Mouse (Mus musculus) embryonic facial prominence, embryonic 13.5 days (tissue): ENCODE data around the gene Eml6. TPM values are rescaled to one million over a fixed set of nuclear protein-coding genes. Genes with fewer than 3 reads are reported as not detected.
"Not testable (repeated sequence)": the region's sequence is repeated elsewhere in the genome, so short reads cannot be mapped to it uniquely, and the experiment has no call there.

Experiments
- ATAC-seq: fragments of 200-750 bp; cut with Nextera tagmentation; 2 replicates; pipeline ENCODE4 v1.8.0; 2017; ENCODE audit warnings: low read depth; ENCODE audit not compliant: insufficient number of reproducible peaks, insufficient read depth, low FRiP score, low TSS enrichment
- H3K27ac ChIP-seq: fragments of 300-500 bp; sonication (generic); 2 replicates; pipeline ENCODE4 v1.5.1; 2015; ENCODE audit warnings: moderate library complexity, mild to moderate bottlenecking, inconsistent platforms
- H3K27me3 ChIP-seq: fragments of 300-500 bp; sonication (generic); 2 replicates; pipeline ENCODE4 v1.6.1; 2015; ENCODE audit warnings: mild to moderate bottlenecking, inconsistent platforms
- H3K36me3 ChIP-seq: fragments of 300-500 bp; sonication (generic); 2 replicates; pipeline ENCODE4 v1.6.1; 2015; ENCODE audit warnings: mild to moderate bottlenecking, inconsistent platforms
- H3K4me1 ChIP-seq: fragments of 300-500 bp; sonication (generic); 2 replicates; pipeline ENCODE4 v1.6.1; 2015; ENCODE audit warnings: inconsistent platforms
- H3K4me2 ChIP-seq: fragments of 300-500 bp; sonication (generic); 2 replicates; pipeline ENCODE4 v1.6.1; 2015; ENCODE audit warnings: moderate library complexity, mild to moderate bottlenecking, inconsistent platforms
- H3K4me3 ChIP-seq: fragments of 300-500 bp; sonication (generic); 2 replicates; pipeline ENCODE4 v1.5.1; 2015; ENCODE audit warnings: mild to moderate bottlenecking, inconsistent platforms
- H3K9ac ChIP-seq: fragments of 300-500 bp; sonication (generic); 2 replicates; pipeline ENCODE4 v1.6.1; 2015; ENCODE audit warnings: mild to moderate bottlenecking, inconsistent platforms
- H3K9me3 ChIP-seq: fragments of 300-500 bp; sonication (generic); 2 replicates; pipeline ENCODE4 v1.6.1; 2016; ENCODE audit warnings: inconsistent platforms
- WGBS: fragments of 180-500 bp; shearing (Covaris S2); methylation state at CpG from one replicate; pipeline ENCODE4 v1.1.7; 2015; ENCODE audit warnings: mixed read lengths; 5-methylcytosine and 5-hydroxymethylcytosine counted together
- polyA plus RNA-seq: library from polyadenylated mRNA; unstranded; fragments of >200 nt; fragmentation: Nextera tagmentation; extraction: Ambion mirVana; gene quantifications from 2 replicates; pipeline ENCODE4 v1.2.1, GENCODE M21; 2015

Gene Eml6
- polyA plus RNA-seq, 1 experiment from 2014 or later = 0.81 TPM

DNA sequence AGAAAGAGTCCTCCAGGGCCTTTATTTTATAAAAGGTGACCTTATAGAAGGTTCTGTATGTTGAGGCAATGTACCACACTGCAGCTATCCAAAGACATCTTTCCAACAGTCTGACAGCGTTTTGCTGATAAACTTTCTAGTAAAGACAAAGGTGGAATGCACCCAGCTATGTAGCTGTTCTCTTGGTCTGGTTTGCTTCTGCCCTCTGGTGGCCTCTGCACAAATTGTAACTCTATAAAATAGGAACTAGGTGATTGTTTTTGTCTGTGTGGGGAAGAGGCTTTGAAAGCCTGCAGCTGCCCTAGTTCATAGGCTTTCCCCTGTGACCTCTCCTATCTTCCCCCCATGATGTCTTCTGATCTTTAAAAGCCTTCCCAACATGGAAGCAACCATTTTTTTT is 140.7 kb downstream of the Eml6 start:
- no peaks in the 10 kb centered on the region for H3K9me3 ChIP-seq
- no peak overlapping the region for H3K4me3 ChIP-seq
- 6% methylated on average over 1 of the region's 1 CpGs for WGBS
- no peak for ATAC-seq
- no peak overlapping the region for H3K4me2 ChIP-seq
- no peak overlapping the region for H3K9ac ChIP-seq
- H3K36me3 ChIP-seq = no peaks in the 10 kb centered on the region
- H3K27me3 ChIP-seq = no peaks in the 10 kb centered on the region
- H3K4me1 ChIP-seq = no peaks in the 10 kb centered on the region
- H3K27ac ChIP-seq = no peak overlapping the region

DNA sequence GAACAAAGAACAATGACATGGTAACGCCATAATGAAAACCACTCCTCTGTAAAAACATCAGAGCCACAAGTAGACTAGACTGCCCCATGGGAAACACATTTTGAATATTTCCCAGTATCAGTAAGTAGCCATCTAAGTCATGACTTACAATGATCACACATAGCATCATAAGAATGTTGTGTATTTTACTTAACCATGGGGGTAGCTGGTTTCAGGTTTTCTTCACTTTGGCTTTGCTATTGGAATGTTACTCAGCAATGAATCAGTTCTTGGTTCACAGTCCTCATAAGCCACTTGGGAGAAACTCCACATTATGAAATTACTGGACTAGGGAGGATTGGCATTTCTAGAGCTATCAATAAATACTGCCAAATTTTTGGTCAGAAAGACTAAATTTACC is 141.5 kb downstream of the Eml6 start:
- Histone ChIP-seq H3K4me2 (no peak overlapping the region), H3K27me3 (no peaks in the 10 kb centered on the region), H3K27ac (no peak overlapping the region), H3K9me3 (no peaks in the 10 kb centered on the region), H3K4me3 (no peak overlapping the region), H3K9ac (no peak overlapping the region), H3K36me3 (no peaks in the 10 kb centered on the region), H3K4me1 (no peaks in the 10 kb centered on the region)
- WGBS = 44% methylated on average over 1 of the region's 1 CpGs
- no peak for ATAC-seq

DNA sequence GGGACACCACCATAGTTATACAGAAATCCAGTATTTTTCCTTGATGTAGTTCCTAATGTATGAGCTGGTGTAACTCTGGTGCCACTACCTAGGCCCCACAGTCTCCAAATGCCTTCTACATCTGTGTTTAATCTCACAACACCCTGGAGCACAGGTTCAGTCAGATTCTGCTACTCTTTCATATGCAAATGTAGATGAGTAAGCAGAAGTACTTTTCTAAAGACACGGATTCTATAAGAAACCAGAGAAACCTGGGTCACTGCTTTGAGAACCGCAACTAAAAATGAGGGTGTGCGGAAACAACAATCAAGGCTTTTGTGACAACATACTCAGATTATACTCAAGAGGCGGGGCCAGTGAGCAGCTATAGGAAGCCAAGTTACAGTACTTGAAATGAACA is 142.8 kb downstream of the Eml6 start:
- Histone ChIP-seq H3K9me3 (no peaks in the 10 kb centered on the region), H3K4me3 (no peak overlapping the region), H3K4me2 (no peak overlapping the region), H3K4me1 (no peaks in the 10 kb centered on the region), H3K27ac (no peak overlapping the region), H3K27me3 (no peaks in the 10 kb centered on the region), H3K9ac (no peak overlapping the region), H3K36me3 (no peaks in the 10 kb centered on the region)
- WGBS = 53% methylated on average over 4 of the region's 4 CpGs
- ATAC-seq = no peak

DNA sequence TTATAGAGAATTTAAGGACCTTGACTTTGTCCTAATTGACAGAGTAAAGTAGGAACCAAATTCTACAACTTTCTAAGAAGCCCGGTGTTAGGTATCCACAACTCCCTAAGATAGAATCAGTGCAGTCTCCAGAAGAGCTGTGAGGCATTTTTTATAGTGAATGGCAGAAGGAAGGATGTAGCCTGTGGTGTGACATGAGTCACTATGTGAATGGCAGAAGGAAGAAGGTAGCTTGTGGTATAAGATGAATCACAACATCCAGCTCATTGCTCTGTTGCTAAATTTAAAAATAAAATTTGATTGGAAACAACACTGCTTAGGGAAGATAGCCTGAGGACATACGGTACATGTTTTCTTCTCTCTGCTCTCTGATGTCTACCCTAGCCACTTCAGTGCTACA is 146.2 kb downstream of the Eml6 start:
- no peak for ATAC-seq
- no peaks in the 10 kb centered on the region for H3K9me3 ChIP-seq
- H3K36me3 ChIP-seq = no peaks in the 10 kb centered on the region
- no peaks in the 10 kb centered on the region for H3K4me1 ChIP-seq
- no peak overlapping the region for H3K27ac ChIP-seq
- H3K27me3 ChIP-seq = no peaks in the 10 kb centered on the region
- no peak overlapping the region for H3K4me2 ChIP-seq
- WGBS = 73% methylated on average over 2 of the region's 2 CpGs
- no peak overlapping the region for H3K9ac ChIP-seq
- no peak overlapping the region for H3K4me3 ChIP-seq

DNA sequence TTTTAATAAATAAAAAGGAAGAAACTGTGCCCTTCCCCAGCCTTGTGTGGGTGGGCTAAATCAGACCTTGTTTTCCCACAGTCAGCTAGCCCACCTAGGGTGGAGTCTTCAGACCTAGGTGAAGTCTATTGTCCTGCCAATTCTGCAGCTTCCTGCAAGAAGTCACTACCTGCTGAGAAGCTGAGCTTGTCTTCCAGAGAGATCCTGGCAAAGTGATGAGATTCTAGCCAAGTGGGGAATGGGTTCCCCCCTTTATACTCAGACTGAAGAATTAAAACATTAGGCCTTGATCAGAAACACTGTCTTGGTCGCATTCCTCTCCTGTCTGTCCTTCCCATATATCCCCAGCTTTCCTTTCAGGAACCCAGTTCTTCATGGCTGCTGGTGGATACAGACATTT is 147.9 kb downstream of the Eml6 start:
- ATAC-seq = no peak
- Histone ChIP-seq H3K27me3 (no peaks in the 10 kb centered on the region), H3K4me1 (no peaks in the 10 kb centered on the region), H3K4me3 (no peak overlapping the region), H3K4me2 (no peak overlapping the region), H3K27ac (no peak overlapping the region), H3K9ac (no peak overlapping the region), H3K36me3 (no peaks in the 10 kb centered on the region), H3K9me3 (no peaks in the 10 kb centered on the region)
- 97% methylated on average over 1 of the region's 1 CpGs for WGBS

DNA sequence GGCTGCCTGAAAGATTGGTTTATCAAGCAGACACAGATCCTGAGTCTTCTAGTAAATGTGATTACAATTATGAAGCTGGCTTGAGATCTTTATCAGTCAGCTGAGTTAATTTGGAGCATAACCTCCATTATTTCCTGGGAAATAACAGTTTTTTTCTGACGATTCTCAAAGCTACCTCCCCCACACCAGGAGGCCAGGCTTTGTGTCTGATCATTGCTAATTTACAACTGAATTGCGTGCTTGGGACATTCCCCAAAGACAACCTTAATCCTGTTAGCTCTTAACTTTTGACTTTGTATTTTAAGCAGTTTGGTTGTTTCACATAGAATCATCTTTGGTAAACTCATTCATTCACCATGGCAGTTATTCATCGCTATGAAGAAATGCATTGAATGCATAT is 148.6 kb downstream of the Eml6 start:
- 45% methylated on average over 3 of the region's 3 CpGs for WGBS
- ATAC-seq = no peak
- H3K9ac ChIP-seq = no peak overlapping the region

DNA sequence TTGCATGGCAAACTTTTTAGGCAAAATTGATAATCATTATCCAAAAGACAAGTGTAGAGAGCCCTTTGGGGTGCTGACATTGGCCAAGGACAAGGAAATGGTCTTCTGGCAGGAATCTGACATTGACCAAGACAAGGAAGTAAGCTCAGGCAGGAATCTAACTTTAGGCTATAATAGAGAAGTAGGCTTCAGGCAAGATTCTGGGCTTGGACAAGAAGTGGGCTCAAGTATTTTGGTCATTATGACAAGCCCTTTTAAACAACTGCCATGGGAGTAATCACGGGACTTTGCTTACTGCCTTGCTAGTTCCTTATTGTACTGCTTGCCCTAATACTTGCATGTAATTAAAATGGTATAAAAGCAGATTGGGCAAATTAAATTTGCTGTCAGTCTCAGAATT is 151.1 kb downstream of the Eml6 start:
- not testable (repeated sequence) for H3K4me3 ChIP-seq, ATAC-seq, H3K36me3 ChIP-seq, H3K9ac ChIP-seq, H3K27me3 ChIP-seq, H3K4me1 ChIP-seq, H3K4me2 ChIP-seq, H3K9me3 ChIP-seq, H3K27ac ChIP-seq
- 94% methylated on average over 1 of the region's 1 CpGs for WGBS

More for the DNA sequence above, 148.6 kb downstream of the Eml6 start:
- Histone ChIP-seq H3K36me3 (no peaks in the 10 kb centered on the region), H3K4me2 (no peak overlapping the region), H3K9me3 (no peaks in the 10 kb centered on the region), H3K27ac (no peak overlapping the region), H3K4me1 (no peaks in the 10 kb centered on the region), H3K4me3 (no peak overlapping the region), H3K27me3 (no peaks in the 10 kb centered on the region)

DNA sequence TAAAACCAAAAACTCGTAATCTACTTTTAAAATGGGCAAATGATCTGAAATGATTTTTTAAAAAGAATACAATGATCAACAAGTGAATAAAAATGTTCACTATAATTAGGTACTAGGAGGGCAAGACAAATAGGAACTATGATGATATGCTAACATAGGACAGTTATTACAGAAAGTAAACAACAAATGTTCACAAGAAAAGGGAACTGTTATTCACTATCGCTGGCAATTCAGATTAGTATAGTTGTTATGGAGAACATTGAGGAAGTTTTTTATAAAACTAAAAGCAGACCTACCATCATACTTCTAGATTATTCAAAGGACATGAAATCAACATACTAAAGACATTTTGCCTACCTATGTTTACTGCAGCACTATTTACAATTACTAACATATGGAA is 155.7 kb downstream of the Eml6 start:
- 0 out of 2 replicates have a peak, but pooled peaks cover 6% of the 10 kb centered on the region for H3K9me3 ChIP-seq
- H3K9ac ChIP-seq = no peak overlapping the region
- no peaks in the 10 kb centered on the region for H3K27me3 ChIP-seq
- no peak overlapping the region for H3K27ac ChIP-seq
- no peak overlapping the region for H3K4me3 ChIP-seq
- no peaks in the 10 kb centered on the region for H3K4me1 ChIP-seq
- WGBS = 84% methylated on average over 2 of the region's 2 CpGs
- no peak overlapping the region for H3K4me2 ChIP-seq
- no peak for ATAC-seq
- H3K36me3 ChIP-seq = no peaks in the 10 kb centered on the region

DNA sequence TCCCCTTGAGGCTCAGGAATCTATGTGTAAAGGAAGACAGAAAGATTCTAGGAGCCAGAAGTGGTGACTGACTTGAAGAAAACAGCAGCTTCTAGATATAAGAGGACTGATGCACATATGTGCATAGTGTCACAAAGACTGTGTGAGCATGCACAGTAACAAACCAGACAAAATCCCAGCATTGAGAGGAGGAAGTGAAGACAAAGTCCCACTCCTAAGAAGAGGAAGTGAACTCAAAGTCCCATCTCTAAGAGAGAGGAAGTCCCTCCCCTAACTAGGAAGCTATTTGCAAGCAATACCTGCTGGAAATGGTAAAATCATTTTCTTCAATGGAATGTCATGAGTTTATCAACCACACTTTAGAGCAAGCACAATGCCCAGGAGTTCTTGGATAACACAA is 161.6 kb downstream of the Eml6 start:
- no peak overlapping the region for H3K4me2 ChIP-seq
- H3K4me3 ChIP-seq = no peak overlapping the region
- H3K27ac ChIP-seq = no peak overlapping the region
- ATAC-seq = no peak
- no peaks in the 10 kb centered on the region for H3K4me1 ChIP-seq
- H3K9me3 ChIP-seq = no peaks in the 10 kb centered on the region
- H3K27me3 ChIP-seq = no peaks in the 10 kb centered on the region
- no peak overlapping the region for H3K9ac ChIP-seq
- no peaks in the 10 kb centered on the region for H3K36me3 ChIP-seq

DNA sequence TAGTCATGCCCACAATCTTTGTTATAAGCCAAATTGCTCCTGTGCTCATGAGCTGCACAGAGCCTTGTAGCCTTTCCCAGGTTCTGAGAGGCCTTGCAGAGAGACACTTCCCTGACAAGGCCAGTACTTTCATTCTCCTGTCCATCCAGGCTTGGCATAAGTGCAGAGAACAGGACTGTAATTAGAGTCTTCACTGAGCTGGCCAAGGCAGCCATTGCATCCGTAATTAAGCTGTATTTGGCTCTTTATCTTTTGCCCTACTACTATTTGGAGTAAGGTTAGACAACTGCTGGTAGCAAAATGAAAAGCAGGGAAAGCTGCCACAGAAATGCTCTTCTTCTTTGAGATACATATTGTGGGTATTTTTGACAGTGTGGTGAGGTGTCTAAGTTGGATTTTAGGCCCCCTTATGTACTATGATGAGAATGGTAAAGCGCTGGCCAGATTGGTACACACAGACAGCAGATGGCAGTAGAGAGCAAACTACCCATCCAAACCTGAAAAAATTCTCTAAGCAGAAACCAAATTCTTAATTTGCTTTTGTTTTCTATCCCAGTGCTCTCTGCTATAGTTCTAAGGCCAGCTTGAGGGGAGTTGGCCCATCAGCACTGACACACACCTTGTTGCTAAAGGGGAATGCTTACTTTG is 164.0 kb downstream of the Eml6 start:
- 40% methylated on average over 2 of the region's 2 CpGs for WGBS

DNA sequence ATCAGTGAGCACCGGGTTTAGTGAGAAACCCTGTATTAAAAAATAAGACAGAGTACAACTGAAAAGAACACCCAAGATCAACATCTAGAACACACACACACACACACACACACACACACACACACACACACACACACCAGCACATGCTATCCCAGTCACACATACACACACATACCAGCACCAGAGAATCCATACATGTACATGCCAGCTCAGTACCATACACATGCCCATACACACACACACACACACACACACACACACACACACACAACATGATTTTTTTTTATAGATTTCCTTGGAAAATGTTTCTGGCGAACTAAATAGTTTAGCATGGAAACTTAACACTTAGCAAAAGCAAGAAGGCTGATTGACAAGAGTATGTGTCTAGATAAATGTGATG is 164.8 kb downstream of the Eml6 start:
- Histone ChIP-seq H3K36me3 (no peaks in the 10 kb centered on the region), H3K9me3 (no peaks in the 10 kb centered on the region), H3K27me3 (no peaks in the 10 kb centered on the region), H3K4me1 (no peaks in the 10 kb centered on the region), H3K27ac (no peak overlapping the region), H3K4me3 (no peak overlapping the region), H3K4me2 (no peak overlapping the region), H3K9ac (no peak overlapping the region)
- WGBS = 77% methylated on average over 2 of the region's 2 CpGs
- no peak for ATAC-seq

More for the DNA sequence above, 164.0 kb downstream of the Eml6 start:
- Histone ChIP-seq H3K27me3 (no peaks in the 10 kb centered on the region), H3K4me2 (no peak overlapping the region), H3K4me1 (no peaks in the 10 kb centered on the region), H3K36me3 (no peaks in the 10 kb centered on the region), H3K9ac (no peak overlapping the region), H3K27ac (no peak overlapping the region), H3K4me3 (no peak overlapping the region), H3K9me3 (no peaks in the 10 kb centered on the region)
- ATAC-seq = no peak

DNA sequence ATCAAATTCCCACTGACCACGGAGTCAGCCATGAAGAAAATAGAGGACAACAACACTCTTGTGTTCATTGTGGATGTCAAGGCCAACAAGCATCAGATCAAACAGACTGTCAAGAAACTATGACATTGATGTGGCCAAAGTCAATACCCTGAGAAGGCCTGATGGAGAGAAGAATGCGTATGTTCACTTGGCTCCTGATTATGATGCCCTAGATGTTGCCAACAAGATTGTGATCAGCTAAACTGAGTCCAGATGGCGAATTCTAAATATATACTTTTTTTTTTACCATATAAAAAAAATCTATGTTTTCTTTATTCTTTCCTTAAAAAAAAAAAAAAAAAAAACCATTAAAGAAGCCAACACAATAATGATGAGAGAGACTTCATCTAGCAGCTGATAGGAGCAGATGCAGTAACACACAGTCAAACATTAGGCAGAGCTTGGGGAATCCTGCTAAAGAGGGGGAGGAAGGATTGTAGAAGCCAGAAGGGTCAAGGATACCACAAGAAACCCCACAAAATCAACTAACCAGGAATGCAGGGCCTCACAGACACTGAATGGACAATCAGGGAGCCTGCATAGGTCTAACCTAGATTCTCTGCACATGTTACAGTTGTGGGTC is 185.1 kb downstream of the Eml6 start:
- no peak overlapping the region for H3K9ac ChIP-seq
- ATAC-seq = no peak
- H3K4me2 ChIP-seq = no peak overlapping the region
- H3K36me3 ChIP-seq = no peaks in the 10 kb centered on the region
- H3K27ac ChIP-seq = no peak overlapping the region
- no peaks in the 10 kb centered on the region for H3K27me3 ChIP-seq
- H3K4me3 ChIP-seq = no peak overlapping the region
- WGBS = 69% methylated on average over 3 of the region's 3 CpGs
- H3K4me1 ChIP-seq = no peaks in the 10 kb centered on the region
- no peaks in the 10 kb centered on the region for H3K9me3 ChIP-seq
